Mouse (Mus musculus): ENCODE measurements around the gene Srgap2.

The Srgap2 gene

GRCm38 (mm10) chr1:131417821-131418660, 109.1 kb downstream of the Srgap2 start:
- DNase-seq (ENCODE audit: low read depth, low spot score) = peak; percentile 84

- peak; percentile 58 for DNase-seq (ENCODE audit: low read depth, low spot score)
These were observed 109.9 kb downstream of the Srgap2 start for GRCm38 (mm10) chr1:131417059-131417750.

GRCm38 (mm10) chr1:131403567-131403966, 123.6 kb downstream of the Srgap2 start:
- DNase-seq (ENCODE audit: low read depth, low spot score) = no peak

DNA sequence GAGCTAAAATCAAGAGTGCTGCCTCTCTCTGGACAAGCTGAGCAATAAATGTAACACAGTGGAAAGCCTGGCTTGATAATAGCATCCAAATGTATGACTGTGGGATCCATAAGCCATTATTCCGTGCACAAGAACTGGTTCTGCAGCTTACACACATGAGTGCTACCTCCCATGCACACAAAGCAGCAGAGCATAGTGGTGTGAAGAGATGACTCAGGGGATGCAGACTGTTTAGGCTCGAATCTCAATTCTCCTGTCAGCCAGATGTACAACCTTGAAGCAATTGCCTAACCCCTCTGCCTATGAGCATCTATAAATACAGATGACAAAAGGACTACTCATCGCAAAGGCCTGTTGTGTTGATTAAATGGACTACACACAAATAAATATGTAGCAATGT, 126.3 kb downstream of the Srgap2 start:
- DNase-seq (ENCODE audit: low read depth, low spot score) = peak; percentile 61

DNA sequence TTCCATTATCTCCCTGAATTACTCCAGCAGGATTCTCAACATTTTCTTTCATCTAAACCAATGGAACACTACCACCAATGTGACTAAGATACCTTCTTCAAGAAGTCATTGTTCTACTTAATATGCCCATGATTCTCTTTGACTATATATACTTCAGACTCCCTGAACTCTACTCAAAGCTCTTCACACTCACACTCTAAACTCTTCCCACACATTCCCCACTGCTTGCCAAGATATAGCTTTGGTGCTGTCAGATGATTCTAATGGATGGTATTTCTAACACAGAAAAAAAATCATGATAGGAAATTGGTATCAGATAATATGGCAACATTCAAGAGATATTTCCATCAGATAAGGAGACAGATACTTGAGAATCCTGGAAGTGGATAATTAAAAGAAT, 129.0 kb downstream of the Srgap2 start:
- DNase-seq (ENCODE audit: low read depth, low spot score) = peak; percentile 65

DNA sequence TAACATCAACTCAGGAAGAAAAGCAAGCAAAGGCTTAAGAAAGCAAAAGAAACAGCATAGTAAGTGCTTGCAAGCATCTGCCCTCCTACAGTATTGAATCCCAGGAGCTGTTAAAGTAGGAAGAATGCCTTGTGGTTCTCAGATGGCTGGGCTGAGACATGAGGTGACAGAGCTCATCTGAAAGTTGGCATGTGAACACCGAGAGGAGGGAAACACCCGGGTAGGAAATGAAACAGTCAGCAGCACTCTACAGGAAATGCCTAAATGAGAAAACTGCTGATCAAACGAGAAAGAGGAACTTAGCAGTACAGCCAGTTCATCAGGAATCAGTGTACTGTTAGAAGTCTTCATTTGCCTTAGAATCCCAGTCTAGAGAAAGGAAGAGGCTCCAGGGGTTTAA, 142.7 kb downstream of the Srgap2 start:
- DNase-seq (ENCODE audit: low read depth, low spot score) = peak; percentile 85

DNA sequence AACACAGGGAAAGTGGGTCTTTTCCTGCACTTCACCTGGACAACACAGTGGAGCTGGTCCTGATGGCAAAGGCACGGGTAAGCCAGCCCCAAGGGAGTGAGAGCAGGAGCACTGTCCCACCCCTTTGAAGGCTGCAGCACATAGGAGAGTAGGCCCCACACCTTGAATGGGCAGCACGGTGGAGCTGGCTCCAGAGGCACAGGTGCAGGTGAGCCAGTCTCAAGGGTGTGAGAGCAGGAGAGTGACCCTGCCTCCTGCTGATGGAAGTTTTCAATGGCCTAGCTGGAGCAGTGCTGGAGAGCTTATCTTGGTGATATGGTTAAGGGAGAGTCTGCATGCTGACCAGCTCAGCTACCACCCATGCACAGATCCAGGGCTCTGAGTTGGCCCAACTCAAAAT, 145.0 kb downstream of the Srgap2 start:
- DNase-seq (ENCODE audit: low read depth, low spot score) = no peak

- DNase-seq (ENCODE audit: low read depth, low spot score) = no peak
These were observed 146.9 kb downstream of the Srgap2 start for GRCm38 (mm10) chr1:131380254-131380653.

- peak; percentile 48 for DNase-seq (ENCODE audit: low read depth, low spot score)
These were observed 148.2 kb downstream of the Srgap2 start for GRCm38 (mm10) chr1:131378914-131379474.

DNA sequence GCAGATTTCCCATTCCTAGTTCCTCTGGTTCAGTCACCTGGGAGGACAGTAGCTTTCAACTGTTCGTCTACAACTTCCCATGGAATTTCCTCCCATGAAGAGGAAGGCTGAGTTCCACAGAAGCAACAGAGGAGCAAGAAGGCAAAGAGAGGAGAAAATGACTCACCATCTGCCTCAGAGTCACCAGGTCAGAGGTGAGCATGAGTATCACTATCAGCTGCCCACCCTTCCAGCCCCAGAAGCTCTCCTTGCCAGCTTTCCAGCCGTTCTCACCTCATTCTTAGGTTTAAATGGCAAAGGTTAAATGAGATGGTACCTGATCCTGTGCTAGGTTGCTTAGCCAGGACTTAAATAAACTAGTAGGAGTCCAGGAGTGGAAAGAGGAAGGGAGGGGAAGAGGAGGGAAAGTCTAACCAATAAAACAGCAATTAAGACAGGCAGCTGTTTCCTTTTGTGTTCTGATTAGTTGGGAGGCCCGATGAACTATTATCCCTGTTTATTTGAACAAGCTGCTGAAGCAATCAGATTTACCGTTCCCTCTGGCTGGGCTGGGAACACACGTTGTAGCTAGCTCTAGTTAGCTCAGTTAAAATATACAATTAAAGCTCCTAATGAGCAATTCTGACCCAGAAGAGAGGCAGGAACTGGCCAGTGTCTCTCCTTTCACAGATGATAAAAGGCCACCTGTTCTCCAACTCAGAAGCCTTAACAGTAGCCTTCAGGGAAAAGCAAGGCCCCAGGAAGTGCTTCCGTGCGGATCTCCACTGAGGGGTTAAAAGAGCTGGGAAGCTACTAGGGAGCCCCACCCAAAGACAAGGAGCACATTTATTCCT, 148.9 kb downstream of the Srgap2 start:
- no peak for DNase-seq (ENCODE audit: low read depth, low spot score)

DNA sequence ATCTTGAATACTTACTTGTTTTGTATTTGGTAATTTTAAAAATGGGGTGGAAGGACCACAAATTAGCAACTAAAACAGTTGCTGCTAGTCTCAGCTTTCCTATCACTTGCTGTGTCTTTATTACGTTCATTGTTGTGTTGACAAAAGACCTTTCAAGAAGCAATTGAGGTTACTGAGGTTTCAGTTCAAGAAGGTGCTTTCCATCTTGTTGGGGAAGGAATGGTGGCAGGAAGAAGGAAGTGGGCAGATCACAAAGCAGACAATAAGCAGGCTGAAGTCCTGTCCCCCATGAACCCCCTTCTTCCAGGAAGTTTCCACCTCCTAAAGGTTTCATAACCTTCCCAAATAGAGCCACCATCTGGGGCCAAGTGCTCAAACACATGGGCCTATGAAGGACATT, 161.3 kb downstream of the Srgap2 start:
- DNase-seq (ENCODE audit: low read depth, low spot score) = no peak

DNA sequence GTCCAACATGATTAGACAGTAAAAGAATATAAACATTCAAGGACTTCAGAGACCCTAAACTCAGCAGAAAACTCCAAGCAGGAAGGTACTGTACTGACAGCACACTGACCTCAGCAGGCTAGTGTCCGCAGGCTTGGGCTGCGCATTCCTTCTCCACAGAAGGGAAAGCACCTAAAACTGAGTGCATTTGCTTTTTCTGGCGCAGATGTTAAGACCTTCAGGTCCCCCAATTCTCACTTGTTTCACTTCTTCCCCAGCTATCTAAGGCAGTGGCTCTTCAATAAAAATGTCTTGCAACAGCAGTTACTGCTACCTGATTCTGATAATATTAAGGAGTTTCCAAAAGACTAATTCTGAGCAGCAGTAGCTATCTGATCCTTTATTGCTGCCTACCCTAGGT, 162.7 kb downstream of the Srgap2 start:
- DNase-seq (ENCODE audit: low read depth, low spot score) = no peak

- DNase-seq (ENCODE audit: low read depth, low spot score) = no peak
These were observed 163.3 kb downstream of the Srgap2 start for GRCm38 (mm10) chr1:131363887-131364286.

- peak; percentile 50 for DNase-seq (ENCODE audit: low read depth, low spot score)
These were observed 165.1 kb downstream of the Srgap2 start for GRCm38 (mm10) chr1:131362089-131362488.

DNA sequence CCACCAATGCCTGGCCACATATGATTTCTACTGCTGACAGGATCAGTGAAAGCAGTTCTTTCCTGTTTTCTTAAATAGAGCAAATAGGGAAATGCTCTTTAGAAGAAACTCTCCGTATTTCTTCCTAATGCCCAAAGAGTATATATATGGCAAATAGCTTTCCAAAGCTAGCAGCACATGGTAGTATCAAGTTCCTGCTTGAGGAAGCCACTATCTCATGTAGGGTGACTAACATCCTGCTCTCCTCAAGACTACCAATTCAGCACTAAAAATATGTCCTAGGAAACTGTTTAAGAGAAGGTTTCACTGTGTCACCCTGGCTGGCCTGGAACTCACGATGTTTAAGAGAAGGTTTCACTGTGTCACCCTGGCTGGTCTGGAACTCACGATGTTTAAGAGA, 166.4 kb downstream of the Srgap2 start:
- no peak for DNase-seq (ENCODE audit: low read depth, low spot score)

GRCm38 (mm10) chr1:131359609-131360008, 167.5 kb downstream of the Srgap2 start:
- no peak for DNase-seq (ENCODE audit: low read depth, low spot score)

DNA sequence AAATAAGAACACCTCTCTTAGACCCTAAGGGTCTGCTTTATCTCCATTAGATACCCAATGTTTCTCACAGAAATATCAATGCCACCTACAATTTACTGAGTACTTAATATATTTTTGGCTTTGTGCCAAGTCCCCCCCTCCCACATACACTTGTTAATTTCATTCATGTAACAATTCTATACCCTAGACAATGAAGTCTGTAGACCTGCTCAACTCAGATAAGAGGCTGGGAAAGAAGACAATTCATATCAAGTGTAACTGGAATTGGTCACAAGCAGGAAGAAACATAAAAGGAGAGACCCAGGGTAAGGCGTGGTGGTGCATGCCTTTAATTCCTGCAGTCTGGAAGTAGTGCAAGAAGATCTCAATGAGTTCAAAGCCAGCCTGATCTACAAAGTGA, 169.9 kb downstream of the Srgap2 start:
- no peak for DNase-seq (ENCODE audit: low read depth, low spot score)

- DNase-seq (ENCODE audit: low read depth, low spot score) = peak; percentile 97
These were observed 175.7 kb downstream of the Srgap2 start for GRCm38 (mm10) chr1:131351436-131351835.

DNA sequence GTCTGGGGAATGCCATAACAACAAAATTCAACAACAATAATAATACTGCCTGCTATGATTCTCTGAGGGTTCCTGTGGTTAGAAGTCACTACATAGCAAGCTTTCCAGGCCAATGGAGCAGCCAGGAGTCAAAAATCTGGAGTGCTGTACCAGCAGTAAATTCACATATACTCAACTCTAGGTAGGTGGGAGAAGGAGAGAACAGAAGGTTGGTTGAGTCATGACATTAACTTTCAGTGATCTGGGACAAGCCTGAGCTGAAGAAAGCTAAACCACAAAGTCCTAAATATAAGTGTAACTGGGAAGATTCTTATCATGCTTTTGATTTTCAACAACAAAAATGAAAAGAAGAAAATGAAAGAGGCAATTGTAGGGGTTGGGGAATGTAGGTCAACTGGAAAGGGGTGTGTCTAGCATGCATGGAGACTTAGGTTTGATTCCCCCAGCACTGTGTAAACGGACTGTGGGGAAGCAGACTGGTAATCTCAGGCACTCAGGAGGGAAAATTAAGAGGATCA, 177.1 kb downstream of the Srgap2 start:
- DNase-seq (ENCODE audit: low read depth, low spot score) = peak; percentile 71

GRCm38 (mm10) chr1:131347708-131348107, 179.4 kb downstream of the Srgap2 start:
- no peak for DNase-seq (ENCODE audit: low read depth, low spot score)

GRCm38 (mm10) chr1:131346916-131347555, 180.1 kb downstream of the Srgap2 start:
- no peak for DNase-seq (ENCODE audit: low read depth, low spot score)

Measured in brain, adult 2 months (tissue).